In the genomic region with DNA sequence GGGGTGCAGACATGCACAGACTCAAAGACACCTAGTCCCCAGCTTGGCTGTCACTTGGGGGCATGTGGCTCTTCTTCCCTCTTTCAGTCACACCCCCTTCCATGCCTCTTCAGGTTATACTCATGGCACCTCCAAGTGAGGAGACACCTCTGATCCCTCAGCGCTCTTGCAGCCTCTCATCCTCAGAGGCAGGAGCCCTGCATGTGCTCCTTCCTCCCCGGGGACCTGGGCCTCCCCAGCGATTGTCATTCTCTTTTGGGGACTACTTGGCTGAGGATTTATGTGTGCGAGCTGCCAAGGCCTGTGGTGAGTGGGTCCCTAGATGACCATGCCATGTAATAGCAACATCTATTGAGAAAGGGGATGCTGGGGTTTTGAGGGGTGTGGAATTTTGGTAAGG, we compare ENCODE assay signal across 19 mouse cellular contexts. TPM values are rescaled to one million over a fixed set of nuclear protein-coding genes. Genes with fewer than 3 reads are reported as not detected.
A peak's percentile ranks its signal among the peaks of the same experiment; 100 is the strongest.
DNase-seq lines count a peak whose midpoint lies in the region; ATAC-seq and TF ChIP-seq lines count a peak whose summit lies in the region.
"Had no signal": no experiment of that assay in that cellular context is flagged by ENCODE, and none has a peak within 500 bp of the region (broad histone marks: within the 10 kb centered on the region; RNA-seq: fewer than 3 reads in every experiment).

No protein-coding gene starts in this region.

- no peak for TF ChIP-seq EP300 in heart, postnatal 0 days (IDR thresholded peaks at IDR 0.05; ENCODE audit: low read depth)
- no peak for TF ChIP-seq EP300 in CH12.LX (IDR thresholded peaks at IDR 0.05; ENCODE audit: low read length)

- DNase-seq in cerebellum, adult 9-11 months, result peak; percentile 55
- no peak for DNase-seq in cerebellum, adult 11 months
- no peak for DNase-seq in heart, postnatal 0 days (ENCODE audit: low spot score)
- DNase-seq in heart, postnatal 36 days, result no peak
- no peak for DNase-seq in CH12.LX (ENCODE audit: extremely low read depth)
- DNase-seq in liver, embryonic 11.5 days (ENCODE audit: low spot score), result no peak
- DNase-seq: adrenal gland, adult 8-10 months; cerebellum, adult 2 months; embryo, embryonic 11 days; gastrocnemius, postnatal 36 days had no signal

- no peak overlapping the region for H3K9ac ChIP-seq in heart, postnatal 0 days (replicated peaks; ENCODE audit: low read depth, low read length)
- no peak overlapping the region for H3K9ac ChIP-seq in CH12.LX (ENCODE audit: insufficient read depth, low read depth)
- no peak overlapping the region for H3K9ac ChIP-seq in liver, embryonic 11.5 days (ENCODE audit: low read depth, low read length)
- H3K9ac ChIP-seq: embryonic facial prominence, embryonic 12.5 days; forebrain, embryonic 15.5 days; hindbrain, embryonic 15.5 days had no signal

- dilution Hi-C loops in CH12.LX (cut with MboI; ENCODE audit: extremely low pct_ligation_motif_present, extremely low pct_unique_long_range_greater_than_20kb, low sequenced_read_pairs), result no loop called here

- no peaks in the 10 kb centered on the region for H3K9me3 ChIP-seq in heart, postnatal 0 days (replicated peaks; ENCODE audit: control insufficient read depth, low read length)
- H3K9me3 ChIP-seq in CH12.LX (replicated peaks; ENCODE audit: low read length), result no peaks in the 10 kb centered on the region
- no peaks in the 10 kb centered on the region for H3K9me3 ChIP-seq in liver, embryonic 11.5 days (ENCODE audit: control insufficient read depth, low read length)
- H3K9me3 ChIP-seq: embryonic facial prominence, embryonic 12.5 days; forebrain, embryonic 15.5 days; heart, embryonic 13.5 days; hindbrain, embryonic 15.5 days had no signal

- peak overlapping the region; percentile 90; the same call in 1 of the 2 replicates for H3K4me2 ChIP-seq in heart, postnatal 0 days (ENCODE audit: low read depth, low read length)
- H3K4me2 ChIP-seq in CH12.LX (ENCODE audit: insufficient read depth, low read depth, poor library complexity, severe bottlenecking), result 0 out of 2 replicates have a peak overlapping the region, but pooled peaks have one; percentile 94
- H3K4me2 ChIP-seq in liver, embryonic 11.5 days, result no peak overlapping the region
- H3K4me2 ChIP-seq: embryonic facial prominence, embryonic 12.5 days; forebrain, embryonic 15.5 days; hindbrain, embryonic 15.5 days had no signal

- H3K4me1 ChIP-seq in heart, postnatal 0 days (ENCODE audit: control insufficient read depth, insufficient read depth), result peaks cover 11% of the 10 kb centered on the region; the same call in 1 of the 2 replicates
- H3K4me1 ChIP-seq in CH12.LX (ENCODE audit: control insufficient read depth in 1 of 2, insufficient read depth in 2 of 2), result peaks cover 21 to 36% of the 10 kb centered on the region in 2 experiments
- H3K4me1 ChIP-seq in brown adipose tissue, adult 24 weeks (ENCODE audit: control insufficient read depth, insufficient read depth, insufficient read length, low read length), result peaks cover 32% of the 10 kb centered on the region
- H3K4me1 ChIP-seq in liver, embryonic 11.5 days (replicated peaks; ENCODE audit: control insufficient read depth, insufficient read depth, low read length), result peaks cover 3% of the 10 kb centered on the region

- peaks cover 15% of the 10 kb centered on the region for H3K79me2 ChIP-seq in CH12.LX (replicated peaks; ENCODE audit: control insufficient read depth, extremely low read depth, insufficient read depth, poor library complexity, severe bottlenecking)

- no peak for TF ChIP-seq CTCF in heart, postnatal 0 days (IDR thresholded peaks at IDR 0.05; ENCODE audit: low read depth)
- TF ChIP-seq CTCF in CH12.LX (conservative IDR thresholded peaks at IDR 0.05 in 1 of 2, IDR thresholded peaks at IDR 0.05 in 1 of 2; ENCODE audit: low read depth in 2 of 2, low read length in 2 of 2), result no peak

- TF ChIP-seq RAD21 in CH12.LX (IDR thresholded peaks at IDR 0.05; ENCODE audit: low read depth, low read length), result no peak

- no peak overlapping the region for H3K27ac ChIP-seq in heart, postnatal 0 days (ENCODE audit: low read depth)
- no peak overlapping the region for H3K27ac ChIP-seq in CH12.LX (ENCODE audit: insufficient read depth, low read depth)
- H3K27ac ChIP-seq in brown adipose tissue, adult 24 weeks (replicated peaks; ENCODE audit: low read depth, low read length), result no peak overlapping the region
- no peak overlapping the region for H3K27ac ChIP-seq in liver, embryonic 11.5 days (ENCODE audit: low read depth, low read length)
- H3K27ac ChIP-seq: embryonic facial prominence, embryonic 12.5 days; forebrain, embryonic 15.5 days; hindbrain, embryonic 15.5 days had no signal

- in situ Hi-C loops in CH12.LX (cut with MboI; ENCODE audit: low pct_ligation_motif_present, low pct_unique_long_range_greater_than_20kb, low sequenced_read_pairs), result no loop called here

- no peak for TF ChIP-seq POLR2A in CH12.LX (IDR thresholded peaks at IDR 0.05; ENCODE audit: low read depth, low read length)

- WGBS in heart, postnatal 0 days, result 70% methylated on average over 4 of the region's 4 CpGs
- WGBS in liver, embryonic 11.5 days, result 75% methylated on average over 4 of the region's 4 CpGs

- H3K27me3 ChIP-seq in heart, postnatal 0 days (ENCODE audit: control insufficient read depth, insufficient read depth, low read length), result peaks cover 37% of the 10 kb centered on the region
- H3K27me3 ChIP-seq in CH12.LX (replicated peaks), result no peaks in the 10 kb centered on the region
- peaks cover 52% of the 10 kb centered on the region for H3K27me3 ChIP-seq in liver, embryonic 11.5 days (replicated peaks; ENCODE audit: control insufficient read depth, insufficient read depth, low read length)

- ATAC-seq in heart, postnatal 0 days (ENCODE audit: insufficient read depth, low read depth), result no peak
- ATAC-seq in liver, embryonic 11.5 days (replicated peaks; ENCODE audit: low FRiP score), result no peak
- ATAC-seq: forebrain, embryonic 15.5 days; intestine, embryonic 16.5 days had no signal

- no peaks in the 10 kb centered on the region for H3K36me3 ChIP-seq in heart, postnatal 0 days (replicated peaks; ENCODE audit: control insufficient read depth, insufficient read depth, low read length)
- H3K36me3 ChIP-seq in CH12.LX (replicated peaks in 1 of 2; ENCODE audit: control insufficient read depth in 1 of 2, insufficient read depth in 1 of 2, low read length in 1 of 2), result peaks cover 46 to 52% of the 10 kb centered on the region in 2 experiments
- no peaks in the 10 kb centered on the region for H3K36me3 ChIP-seq in liver, embryonic 11.5 days (ENCODE audit: control insufficient read depth, insufficient read depth, low read length)
- H3K36me3 ChIP-seq: embryonic facial prominence, embryonic 12.5 days; forebrain, embryonic 15.5 days; hindbrain, embryonic 15.5 days had no signal

- intact Hi-C loops in heart, postnatal 36 days (cut with DNase I), result no loop called here

- no peak overlapping the region for H3K4me3 ChIP-seq in heart, postnatal 0 days (ENCODE audit: low read depth, low read length)
- no peak overlapping the region for H3K4me3 ChIP-seq in CH12.LX (replicated peaks in 1 of 3; ENCODE audit: low read depth in 2 of 3, low read length in 2 of 3, poor library complexity in 1 of 3)
- H3K4me3 ChIP-seq in brown adipose tissue, adult 24 weeks (ENCODE audit: insufficient read depth, low read depth, low read length), result 0 out of 2 replicates have a peak overlapping the region, but pooled peaks have one; percentile 66
- H3K4me3 ChIP-seq in liver, embryonic 11.5 days (ENCODE audit: low read depth, low read length), result no peak overlapping the region
- H3K4me3 ChIP-seq: embryonic facial prominence, embryonic 12.5 days; forebrain, embryonic 15.5 days; heart, embryonic 13.5 days; hindbrain, embryonic 15.5 days had no signal

RNA-seq across cellular contexts. Expression of gene Jak3, which starts 2.1 kb away (rescaled TPM):
- 14.6 and 16.9 TPM in 2 replicates for total RNA-seq in heart, postnatal 0 days (2014; rRNA removed; ENCODE audit: low replicate concordance)
- 5.7 and 5.8 TPM in 2 replicates for polyA plus RNA-seq in heart, postnatal 0 days (2015; fragmentation: Nextera tagmentation; extraction: Ambion mirVana)
- total RNA-seq in heart, postnatal 36 days (2021), result 1 to 10 TPM; 8.2 to 8.6 TPM
- total RNA-seq in CH12.LX (2012; rRNA removed), result 39.2 and 47.1 TPM in 2 replicates
- total RNA-seq in CH12.LX (2014; rRNA removed), result 13.3 and 15.0 TPM in 2 replicates
- polyA plus RNA-seq in CH12.LX (2012; ENCODE audit: insufficient read length, low read depth), result 35.6 and 37.8 TPM in 2 replicates
- 13.9 and 14.6 TPM in 2 replicates for polyA plus RNA-seq in brown adipose tissue, adult 24 weeks (2012; ENCODE audit: insufficient read depth, insufficient read length, missing spikeins)
- polyA plus RNA-seq in liver, embryonic 11.5 days (2014; fragmentation: Nextera tagmentation; extraction: Ambion mirVana), result 10.1 and 11.0 TPM in 2 replicates

RNA-seq across cellular contexts. Expression of gene Unc13a, which starts 6.7 kb away (rescaled TPM):
- 0.57 and 1.2 TPM in 2 replicates for total RNA-seq in heart, postnatal 0 days (2014; rRNA removed; ENCODE audit: low replicate concordance)
- polyA plus RNA-seq in heart, postnatal 0 days (2015; fragmentation: Nextera tagmentation; extraction: Ambion mirVana), result 0.51 and 0.60 TPM in 2 replicates
- total RNA-seq in heart, postnatal 36 days (2021), result under 1 TPM; 0.49 to 0.64 TPM
- total RNA-seq in CH12.LX (2012; rRNA removed) (1.0 and 1.7 TPM in 2 replicates), CH12.LX (2014; rRNA removed) (0.55 and 0.68 TPM in 2 replicates)
- polyA plus RNA-seq in CH12.LX (2012; ENCODE audit: insufficient read length, low read depth), result 0.79 and 2.1 TPM in 2 replicates
- polyA plus RNA-seq in brown adipose tissue, adult 24 weeks (2012; ENCODE audit: insufficient read depth, insufficient read length, missing spikeins), result 0.32 and 1.6 TPM in 2 replicates
- polyA plus RNA-seq in liver, embryonic 11.5 days (2014; fragmentation: Nextera tagmentation; extraction: Ambion mirVana), result 0.41 and 0.45 TPM in 2 replicates
- total RNA-seq: gastrocnemius, postnatal 36 days had no signal

RNA-seq across cellular contexts. Expression of gene Insl3, which starts 10.8 kb away (rescaled TPM):
- not detected in 2 replicates for total RNA-seq in heart, postnatal 0 days (2014; rRNA removed; ENCODE audit: low replicate concordance)
- polyA plus RNA-seq in heart, postnatal 0 days (2015; fragmentation: Nextera tagmentation; extraction: Ambion mirVana), result 1.5 and 2.4 TPM in 2 replicates
- 1 to 10 TPM; 3.8 to 4.7 TPM for total RNA-seq in heart, postnatal 36 days (2021)
- 8.7 and 9.8 TPM in 2 replicates for total RNA-seq in CH12.LX (2012; rRNA removed)
- total RNA-seq in CH12.LX (2014; rRNA removed), result 1.9 and 3.0 TPM in 2 replicates
- polyA plus RNA-seq in CH12.LX (2012; ENCODE audit: insufficient read length, low read depth), result 14.4 and 21.4 TPM in 2 replicates
- 2.5 and 5.9 TPM in 2 replicates for polyA plus RNA-seq in brown adipose tissue, adult 24 weeks (2012; ENCODE audit: insufficient read depth, insufficient read length, missing spikeins)
- 1.3 and 2.0 TPM in 2 replicates for polyA plus RNA-seq in liver, embryonic 11.5 days (2014; fragmentation: Nextera tagmentation; extraction: Ambion mirVana)
- polyA plus RNA-seq: forebrain, embryonic 11.5 days; forebrain, embryonic 15.5 days had no signal

RNA-seq across cellular contexts. Expression of gene B3gnt3, which starts 23.4 kb away (rescaled TPM):
- total RNA-seq in heart, postnatal 0 days (2014; rRNA removed; ENCODE audit: low replicate concordance), result 8.7 TPM in 2 replicates
- 6.4 TPM in 2 replicates for polyA plus RNA-seq in heart, postnatal 0 days (2015; fragmentation: Nextera tagmentation; extraction: Ambion mirVana)
- 1 to 10 TPM; 6.5 to 7.5 TPM for total RNA-seq in heart, postnatal 36 days (2021)
- total RNA-seq in CH12.LX (2012; rRNA removed) (0.63 and 0.98 TPM in 2 replicates), CH12.LX (2014; rRNA removed) (0.09 TPM in 1 of 2 replicates, not detected in the other)
- 0.24 and 0.26 TPM in 2 replicates for polyA plus RNA-seq in CH12.LX (2012; ENCODE audit: insufficient read length, low read depth)
- polyA plus RNA-seq in brown adipose tissue, adult 24 weeks (2012; ENCODE audit: insufficient read depth, insufficient read length, missing spikeins), result 1.5 and 2.8 TPM in 2 replicates
- 2.1 and 2.9 TPM in 2 replicates for polyA plus RNA-seq in liver, embryonic 11.5 days (2014; fragmentation: Nextera tagmentation; extraction: Ambion mirVana)
- polyA plus RNA-seq: G1E had no signal

RNA-seq across cellular contexts. Expression of gene Fcho1, which starts 47.3 kb away (rescaled TPM):
- 0.04 and 1.1 TPM in 2 replicates for total RNA-seq in heart, postnatal 0 days (2014; rRNA removed; ENCODE audit: low replicate concordance)
- polyA plus RNA-seq in heart, postnatal 0 days (2015; fragmentation: Nextera tagmentation; extraction: Ambion mirVana), result 0.92 and 1.4 TPM in 2 replicates
- total RNA-seq in heart, postnatal 36 days (2021), result 1 to 10 TPM in 1 of 2 experiments, under 1 TPM in 1; 0.56 to 1.2 TPM
- 95.5 and 99.8 TPM in 2 replicates for total RNA-seq in CH12.LX (2012; rRNA removed)
- total RNA-seq in CH12.LX (2014; rRNA removed), result 39.3 and 40.2 TPM in 2 replicates
- 77.5 and 82.0 TPM in 2 replicates for polyA plus RNA-seq in CH12.LX (2012; ENCODE audit: insufficient read length, low read depth)
- polyA plus RNA-seq in brown adipose tissue, adult 24 weeks (2012; ENCODE audit: insufficient read depth, insufficient read length, missing spikeins), result not detected in 2 replicates
- 20.8 and 21.1 TPM in 2 replicates for polyA plus RNA-seq in liver, embryonic 11.5 days (2014; fragmentation: Nextera tagmentation; extraction: Ambion mirVana)
- polyA plus RNA-seq: C2C12 had no signal
